Mouse (Mus musculus) gastrocnemius, postnatal 14 days (tissue): Measurements from ENCODE around the gene Rhbdl1. TPM values are rescaled to one million over a fixed set of nuclear protein-coding genes. Genes with fewer than 3 reads are reported as not detected.

Experiments used
- DNase-seq: peaks from one replicate; pipeline ENCODE4 v3.0.0; 2021; ENCODE audit warnings: mixed read lengths
- intact Hi-C: fragments of 180-260 bp; cut with DNase I; formaldehyde crosslinking; loops from one replicate; pipeline ENCODE4 v1.15.1; 2025; ENCODE audit warnings: low total_unique reads
- total RNA-seq, 2 experiments: library from RNA; stranded (reverse); gene quantifications; 2 replicates each; pipeline ENCODE4 v1.2.3; 2021

The Rhbdl1 gene
- total RNA-seq, 2 experiments from 2014 or later = 11.7 to 12.0 TPM

DNA sequence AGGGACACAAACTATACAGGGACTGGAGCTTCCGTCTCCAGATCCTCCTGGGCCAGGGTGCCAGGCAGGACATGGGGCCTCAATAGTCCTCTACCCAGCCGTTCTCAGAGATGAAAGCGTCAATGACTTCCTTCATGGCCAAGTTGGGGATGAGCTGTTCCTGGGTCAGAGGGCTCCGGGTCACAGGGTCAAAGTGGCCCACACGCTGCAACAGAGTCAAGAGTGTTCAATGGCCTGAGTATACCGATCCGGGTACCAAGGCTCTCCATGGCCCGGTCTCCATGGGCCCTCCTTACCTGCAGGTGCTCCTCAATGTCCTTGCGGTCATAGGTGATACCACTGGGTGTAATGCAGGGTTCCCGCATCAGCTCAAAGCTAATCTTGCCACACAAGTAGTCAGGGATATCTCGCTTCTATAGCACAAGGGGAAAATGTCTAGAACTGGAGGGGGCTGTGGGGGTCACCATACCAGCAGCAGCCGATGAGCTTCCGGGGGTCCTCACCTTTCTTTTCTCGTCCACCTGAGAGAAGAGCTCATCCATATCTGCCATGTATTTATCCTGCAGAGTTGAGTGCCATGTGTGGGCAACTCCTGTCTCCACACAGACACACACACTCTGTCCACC is 6.2 kb downstream of the Rhbdl1 start:
- intact Hi-C loops = no loop called here
- no peak for DNase-seq

- no peak for DNase-seq
- intact Hi-C loops = no loop called here
These were observed 6.8 kb downstream of the Rhbdl1 start for GRCm38 (mm10) chr17:25830200-25830753.

DNA sequence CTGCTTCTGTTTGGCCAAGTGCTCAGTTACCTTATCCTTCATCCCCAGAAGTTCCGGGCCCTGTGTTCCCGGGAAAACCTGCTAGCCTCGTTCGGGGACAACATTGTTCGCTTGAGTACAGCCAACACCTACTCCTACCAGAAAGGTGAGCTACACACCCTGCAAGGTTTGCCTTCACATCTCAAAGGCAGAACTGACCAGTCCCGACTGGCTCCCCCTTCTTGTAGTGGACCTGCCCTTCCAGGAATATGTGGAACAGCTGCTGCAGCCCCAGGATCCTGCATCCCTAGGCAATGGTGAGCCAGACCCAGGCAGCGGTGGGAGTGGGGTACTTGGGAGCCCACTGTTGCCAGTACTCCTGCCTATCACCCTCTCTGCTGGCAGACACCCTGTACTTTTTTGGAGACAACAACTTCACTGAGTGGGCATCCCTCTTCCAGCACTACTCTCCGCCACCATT is 7.5 kb downstream of the Rhbdl1 start:
- DNase-seq = no peak
- intact Hi-C loops = no loop called here

GRCm38 (mm10) chr17:25828712-25829557 is 8.2 kb downstream of the Rhbdl1 start, which contains the start of gene Jmjd8:
Gene Jmjd8, plus strand, starts transcription at chr17:25828867.
- DNase-seq = peak; percentile 69
- intact Hi-C loops = no loop called here

- no peak for DNase-seq
- intact Hi-C loops = no loop called here
These were observed 8.9 kb downstream of the Rhbdl1 start for GRCm38 (mm10) chr17:25828223-25828594.

DNA sequence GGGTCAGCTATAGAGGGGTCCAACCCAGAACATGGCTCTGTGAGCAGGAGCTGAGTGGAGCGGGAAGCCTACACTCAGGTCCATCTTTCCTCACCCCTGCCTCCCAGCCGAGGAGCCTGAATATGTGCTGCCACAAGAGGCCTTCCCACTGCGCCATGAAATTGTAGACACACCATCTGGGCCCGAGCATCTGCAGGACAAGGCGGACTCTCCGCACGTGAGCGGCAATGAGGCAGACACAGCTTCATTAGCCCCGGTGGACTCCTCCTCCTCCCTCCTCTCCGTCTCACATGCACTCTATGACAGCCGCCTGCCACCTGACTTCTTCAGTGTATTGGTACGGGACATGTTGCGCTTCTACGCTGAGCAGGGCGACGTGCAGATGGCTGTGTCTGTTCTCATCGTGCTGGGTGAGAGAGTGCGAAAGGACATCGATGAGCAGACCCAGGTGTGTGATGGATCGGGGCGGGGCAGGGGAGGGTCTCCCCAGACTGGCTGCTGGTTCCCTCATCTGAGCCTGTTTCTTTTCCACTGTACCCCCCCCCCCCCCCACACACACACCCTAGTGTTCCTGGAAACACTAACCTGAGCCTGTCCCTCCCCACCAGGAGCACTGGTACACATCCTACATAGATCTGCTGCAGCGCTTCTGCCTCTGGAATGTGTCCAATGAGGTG is 9.4 kb downstream of the Rhbdl1 start:
- intact Hi-C loops = no loop called here

GRCm38 (mm10) chr17:25827011-25827410 is 10.1 kb downstream of the Rhbdl1 start:
- DNase-seq = no peak

More for the DNA sequence above, 9.4 kb downstream of the Rhbdl1 start:
- DNase-seq = no peak

GRCm38 (mm10) chr17:25825984-25826570 is 11.0 kb downstream of the Rhbdl1 start:
- intact Hi-C loops = no loop called here

More at GRCm38 (mm10) chr17:25827011-25827410, 10.1 kb downstream of the Rhbdl1 start:
- intact Hi-C loops = no loop called here

GRCm38 (mm10) chr17:25825311-25825710 is 11.8 kb downstream of the Rhbdl1 start:
- no peak for DNase-seq
- intact Hi-C loops = no loop called here

More at GRCm38 (mm10) chr17:25825984-25826570, 11.0 kb downstream of the Rhbdl1 start:
- DNase-seq = no peak

DNA sequence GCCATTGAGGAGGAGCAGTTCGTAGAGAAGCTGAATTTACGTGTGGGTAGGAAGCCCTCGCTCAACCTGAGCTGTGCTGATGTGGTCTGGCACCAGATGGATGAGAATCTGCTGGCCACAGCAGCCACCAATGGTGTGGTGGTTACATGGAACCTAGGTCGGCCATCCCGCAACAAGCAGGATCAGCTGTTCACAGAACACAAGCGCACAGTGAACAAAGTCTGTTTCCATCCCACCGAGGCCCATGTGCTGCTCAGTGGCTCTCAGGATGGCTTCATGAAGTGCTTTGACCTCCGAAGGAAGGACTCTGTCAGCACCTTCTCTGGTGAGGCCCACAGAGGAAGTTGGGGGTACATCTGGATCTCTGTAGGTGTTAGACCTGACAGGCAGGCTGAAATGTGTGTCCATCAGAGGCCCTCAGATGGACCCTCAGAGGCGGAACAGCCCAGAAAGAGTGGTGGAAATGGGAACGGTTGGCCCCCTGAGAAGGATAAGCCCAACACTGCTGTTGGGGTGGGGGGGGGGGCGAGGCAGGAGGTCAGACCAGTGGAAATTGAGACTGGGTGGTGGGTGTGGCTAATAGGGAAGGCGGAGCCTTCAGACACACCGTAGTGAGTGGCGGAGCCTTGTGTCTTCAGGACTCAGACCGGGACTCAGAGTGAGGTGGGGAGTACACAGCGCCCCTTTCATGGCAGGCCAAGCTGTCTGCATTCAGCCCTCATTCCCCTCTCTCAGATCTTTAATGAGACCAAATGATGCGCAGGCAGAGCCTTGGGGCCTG is 12.5 kb downstream of the Rhbdl1 start:
- intact Hi-C loops = no loop called here
- DNase-seq = no peak

DNA sequence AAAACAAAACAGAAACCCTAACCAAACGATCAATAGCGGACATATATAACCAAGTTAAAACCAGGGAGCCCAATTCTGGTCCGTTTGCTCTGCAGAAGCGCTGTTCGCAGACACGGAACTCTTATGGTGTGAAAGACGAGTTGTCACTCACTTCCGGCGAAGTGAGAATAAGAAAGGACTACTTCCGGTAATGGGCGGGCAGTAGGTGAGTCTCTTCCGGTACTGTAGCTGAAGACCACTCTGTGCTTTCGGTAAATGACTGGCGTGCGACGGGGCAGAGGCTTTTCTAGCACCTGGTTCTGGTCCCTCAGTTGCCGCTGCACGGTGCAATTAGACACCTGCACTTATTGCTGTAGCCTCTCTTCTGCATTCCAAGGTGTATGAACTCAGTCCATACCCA is 13.6 kb downstream of the Rhbdl1 start, which contains the start of gene Wdr24:
Gene Wdr24, plus strand, starts transcription at position 176 of the 400 bp plus-strand sequence.
- intact Hi-C loops = no loop called here
- DNase-seq = no peak

DNA sequence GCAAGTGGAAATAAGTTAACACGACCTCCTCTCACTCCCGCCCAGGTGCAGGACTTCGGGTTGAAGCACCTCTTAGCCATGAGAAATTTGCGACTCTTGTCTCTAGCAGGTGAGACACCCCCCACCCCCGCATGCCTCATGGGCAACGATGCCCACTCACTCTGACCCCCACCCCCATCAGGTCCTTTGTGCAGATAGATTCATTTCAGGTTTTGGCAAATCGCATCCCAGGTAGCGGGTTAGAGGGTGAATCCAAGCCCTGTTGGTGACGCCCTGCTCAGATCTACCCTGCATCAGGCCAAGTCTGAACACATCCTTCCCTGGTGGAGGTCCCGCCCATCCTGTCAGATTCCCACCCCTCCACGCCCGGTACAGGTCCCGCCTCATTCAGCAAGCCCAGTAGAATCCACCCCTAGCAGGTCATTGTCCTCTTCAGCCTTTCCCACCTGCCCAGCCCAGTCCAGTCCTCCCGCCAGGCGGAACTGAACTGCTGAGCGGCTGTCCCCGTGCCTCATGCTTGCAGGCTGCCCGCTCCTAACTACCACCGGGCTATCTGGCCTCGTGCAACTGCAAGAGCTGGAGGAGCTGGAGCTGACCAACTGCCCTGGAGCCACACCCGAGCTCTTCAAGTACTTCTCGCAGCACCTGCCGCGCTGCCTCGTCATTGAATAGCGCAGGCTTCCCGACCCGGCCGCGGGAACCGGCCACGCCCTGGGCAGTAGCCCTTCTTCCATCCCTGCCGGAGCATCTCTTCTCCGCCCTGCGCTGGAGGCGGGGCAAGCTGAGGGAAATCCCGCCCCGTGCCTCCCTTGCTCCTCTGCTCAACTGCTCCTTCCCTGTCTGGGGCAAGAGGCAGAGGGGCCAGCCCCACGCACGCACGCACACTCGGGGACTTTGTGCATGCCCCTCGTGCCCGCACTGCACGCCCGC is 18.0 kb downstream of the Rhbdl1 start:
- intact Hi-C loops = no loop called here
- DNase-seq = peak; percentile 10

- peak; percentile 1 for DNase-seq
- intact Hi-C loops = no loop called here
These were observed 19.4 kb downstream of the Rhbdl1 start for GRCm38 (mm10) chr17:25817662-25818061.

- intact Hi-C loops = no loop called here
- DNase-seq = peak; percentile 86
These were observed 23.6 kb downstream of the Rhbdl1 start for GRCm38 (mm10) chr17:25813471-25813870.

DNA sequence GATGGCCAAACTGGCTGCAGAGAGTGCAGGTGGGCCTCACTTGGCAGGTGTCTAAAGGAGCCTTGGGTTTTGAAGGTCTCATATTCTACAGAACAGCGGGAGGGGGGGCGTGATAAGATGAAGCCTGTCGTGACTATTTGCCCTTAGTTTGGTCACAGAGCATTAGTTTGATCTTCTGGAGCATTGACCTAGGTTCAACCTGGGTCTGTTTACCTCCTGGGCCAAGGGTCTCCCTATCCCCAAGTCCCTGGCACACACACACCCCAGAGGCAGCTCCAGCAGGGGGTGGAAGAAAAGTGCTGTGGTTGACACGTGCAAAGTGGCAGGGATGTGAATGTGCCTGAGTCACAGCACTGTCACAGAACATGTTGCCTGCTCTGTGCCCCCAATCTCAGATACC is 26.2 kb downstream of the Rhbdl1 start:
- intact Hi-C loops = no loop called here
- DNase-seq = no peak

DNA sequence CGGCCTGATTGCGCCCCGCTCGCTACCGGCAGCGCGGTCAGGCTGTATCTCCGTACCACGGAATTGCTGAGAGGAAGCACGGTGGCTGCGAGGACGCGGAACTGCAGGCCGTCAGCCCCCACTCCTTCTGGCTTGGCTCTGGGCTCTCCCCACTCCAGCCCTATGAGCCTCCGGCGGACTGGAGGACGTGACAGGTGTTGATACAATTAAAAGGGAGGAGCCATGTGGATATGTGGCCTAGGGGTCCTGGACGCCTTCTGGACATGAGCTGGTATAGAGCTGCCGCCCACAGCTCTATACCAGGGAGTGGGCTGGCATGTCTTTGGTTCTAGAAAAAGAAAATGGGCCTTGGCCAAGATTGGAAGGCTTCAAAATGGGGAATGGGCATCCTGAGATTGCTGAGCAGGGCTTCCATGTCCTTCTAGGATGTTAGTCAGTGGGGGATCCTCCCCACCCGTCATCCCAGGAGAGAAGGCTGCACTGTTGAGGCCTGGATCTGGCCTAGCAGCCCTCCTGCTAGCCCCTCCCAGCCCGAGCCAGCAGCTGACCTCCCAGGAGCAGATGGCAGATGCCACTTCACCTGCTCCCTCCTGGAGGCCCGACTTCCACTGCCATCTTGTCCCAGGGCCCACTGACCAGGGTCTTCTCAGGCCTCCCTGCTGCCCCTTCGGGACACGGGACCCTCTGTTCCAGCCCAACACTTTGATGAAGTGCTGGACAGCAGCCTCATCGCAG is 27.3 kb downstream of the Rhbdl1 start:
- intact Hi-C loops = no loop called here
- no peak for DNase-seq
